Mouse (Mus musculus) small intestine, adult 2 months (tissue): Measurements from ENCODE around the gene Hist1h2ah. TPM values are rescaled to one million over a fixed set of nuclear protein-coding genes. Genes with fewer than 3 reads are reported as not detected.
"Not testable (repeated sequence)": the region's sequence is repeated elsewhere in the genome, so short reads cannot be mapped to it uniquely, and the experiment has no call there.

ENCODE experiments used
- H3K27ac ChIP-seq: fragments of 200-500 bp; 2 replicates; pipeline ENCODE4 v1.5.1; 2012; ENCODE audit warnings: low read depth, low read length, control low read depth, inconsistent platforms; ENCODE audit not compliant: insufficient read depth
- H3K27me3 ChIP-seq: fragments of 200-500 bp; 2 replicates; pipeline ENCODE4 v1.6.1; 2012; ENCODE audit warnings: mild to moderate bottlenecking, moderate library complexity, low read length, inconsistent platforms; ENCODE audit not compliant: control insufficient read depth, insufficient read depth
- H3K36me3 ChIP-seq: fragments of 200-500 bp; 2 replicates; pipeline ENCODE4 v1.6.1; 2012; ENCODE audit warnings: mild to moderate bottlenecking, low read length, control low read depth, inconsistent platforms; ENCODE audit not compliant: control insufficient read depth, insufficient read depth
- H3K4me1 ChIP-seq: fragments of 200-500 bp; 2 replicates; pipeline ENCODE4 v1.6.1; 2012; ENCODE audit warnings: low read length, inconsistent platforms, mixed read lengths; ENCODE audit not compliant: control insufficient read depth, insufficient read depth, insufficient read length
- H3K4me3 ChIP-seq: fragments of 200-500 bp; 2 replicates; pipeline ENCODE4 v1.5.1; 2012; ENCODE audit warnings: low read depth, mild to moderate bottlenecking, control low read depth, inconsistent platforms, low read length, moderate library complexity
- CTCF ChIP-seq: fragments of 200-500 bp; IDR thresholded peaks from 2 replicates; pipeline ENCODE4 v1.5.1; 2012; ENCODE audit warnings: low read depth, mild to moderate bottlenecking, control low read depth, inconsistent platforms, low read length, moderate library complexity, mixed read lengths; ENCODE audit not compliant: insufficient replicate concordance, insufficient read length; ENCODE audit errors: extremely low read depth
- POLR2A ChIP-seq: fragments of 200-500 bp; IDR thresholded peaks from 2 replicates; pipeline ENCODE4 v1.6.1; 2012; ENCODE audit warnings: low read depth, mild to moderate bottlenecking, control low read depth, inconsistent platforms, low read length, moderate library complexity
- WGBS: fragments of 180-500 bp; shearing (Covaris S2); methylation state at CpG from one replicate; pipeline ENCODE4 v1.1.7; 2018; 5-methylcytosine and 5-hydroxymethylcytosine counted together
- polyA plus RNA-seq: library from polyadenylated mRNA; depleted of rRNA; stranded (reverse); fragments of >200 nt; gene quantifications from 2 replicates; pipeline ENCODE4 v1.2.3, GENCODE M21; 2012; rRNA removed

Gene Hist1h2ah
- polyA plus RNA-seq = 106 and 238 TPM in 2 replicates

DNA sequence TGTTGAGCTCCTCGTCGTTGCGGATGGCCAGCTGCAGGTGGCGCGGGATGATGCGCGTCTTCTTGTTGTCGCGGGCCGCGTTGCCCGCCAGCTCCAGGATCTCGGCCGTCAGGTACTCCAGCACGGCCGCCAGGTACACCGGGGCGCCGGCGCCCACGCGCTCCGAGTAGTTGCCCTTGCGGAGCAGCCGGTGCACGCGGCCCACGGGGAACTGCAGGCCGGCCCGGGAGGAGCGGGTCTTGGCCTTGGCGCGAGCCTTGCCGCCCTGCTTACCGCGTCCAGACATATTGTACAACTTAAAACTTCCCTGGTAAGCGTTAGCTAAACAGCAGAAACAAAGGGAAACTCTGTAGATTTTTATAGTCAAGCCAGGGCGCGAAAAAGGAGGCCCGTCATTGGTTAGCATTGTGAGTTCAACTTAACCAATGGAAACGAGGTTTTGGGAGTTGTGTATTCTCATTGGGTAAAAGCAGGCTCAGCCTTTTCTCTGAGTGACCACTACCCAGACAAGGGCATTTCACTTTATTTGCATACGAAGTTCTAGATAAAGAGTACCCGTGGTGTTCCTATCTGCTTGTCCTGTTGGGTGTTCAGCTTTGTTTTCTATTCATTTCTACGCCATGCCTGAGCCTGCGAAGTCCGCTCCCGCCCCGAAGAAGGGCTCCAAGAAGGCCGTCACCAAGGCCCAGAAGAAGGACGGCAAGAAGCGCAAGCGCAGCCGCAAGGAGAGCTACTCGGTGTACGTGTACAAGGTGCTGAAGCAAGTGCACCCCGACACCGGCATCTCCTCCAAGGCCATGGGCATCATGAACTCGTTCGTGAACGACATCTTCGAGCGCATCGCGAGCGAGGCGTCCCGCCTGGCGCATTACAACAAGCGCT lies at the start of gene Hist1h2ah, which contains the start of gene Hist1h2bk:
TSS of gene Hist1h2ah (minus strand) at position 302 of the 882 bp plus-strand sequence.
TSS of gene Hist1h2bk (plus strand) at position 604 of the 882 bp plus-strand sequence.
- 0 out of 2 replicates have a peak, but pooled peaks have one; percentile 27 for TF ChIP-seq POLR2A
- under 1% methylated on average over 31 of the region's 69 CpGs for WGBS
- peak within 1 kb of the TSS; percentile 58 for H3K27ac ChIP-seq

DNA sequence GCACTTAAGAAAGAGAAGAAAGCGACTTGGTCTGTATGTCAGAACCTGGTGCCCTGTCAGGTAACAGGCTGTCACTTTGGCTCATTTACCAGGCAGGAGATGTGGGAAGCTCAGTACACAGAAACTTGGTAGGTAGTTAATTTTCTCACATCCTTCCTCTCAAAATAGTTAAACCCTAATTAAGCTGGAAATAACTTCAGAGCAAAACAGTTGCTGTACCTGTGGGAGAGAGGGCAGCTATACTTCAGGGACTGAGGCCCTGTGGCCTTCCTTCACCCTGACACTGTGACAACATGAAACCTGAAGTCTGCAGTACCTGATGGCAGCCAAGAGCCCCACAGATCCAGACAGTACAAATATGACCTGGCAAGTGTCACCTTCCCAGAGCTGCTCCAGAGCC lies 48.8 kb upstream of the Hist1h2ah start, which contains the start of gene Vmn1r188:
TSS of gene Vmn1r188 (plus strand) at position 301 of the 400 bp plus-strand sequence.
- H3K4me3 ChIP-seq, H3K27ac ChIP-seq, H3K27me3 ChIP-seq, H3K36me3 ChIP-seq, H3K4me1 ChIP-seq: not testable (repeated sequence)
- 94% methylated on average over 1 of the region's 1 CpGs for WGBS

More for the DNA sequence above, at the start of gene Hist1h2ah, which contains the start of gene Hist1h2bk:
- peak within 1 kb of the TSS; percentile 64 for H3K4me3 ChIP-seq
- not testable (repeated sequence) for H3K36me3 ChIP-seq, H3K27me3 ChIP-seq, H3K4me1 ChIP-seq

DNA sequence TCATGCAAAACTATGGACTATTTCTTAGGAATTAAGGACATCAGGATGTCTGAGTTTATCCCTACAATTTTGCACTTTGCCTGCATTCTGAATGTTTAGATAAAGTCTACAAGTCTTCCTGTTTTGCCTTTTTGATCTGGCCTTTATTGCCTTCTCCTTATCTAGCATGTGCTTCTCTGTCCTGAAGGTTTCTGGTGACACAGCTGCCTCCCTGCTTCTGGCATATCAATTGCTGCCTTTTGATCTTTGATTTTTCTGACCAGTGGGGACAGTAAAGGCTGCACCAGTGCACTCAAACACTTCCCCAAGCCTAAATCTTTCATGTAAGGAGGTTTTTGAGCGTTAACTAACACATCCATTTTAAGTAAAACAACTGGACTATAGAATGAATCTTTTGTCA lies 28.1 kb upstream of the Hist1h2ah start:
- Histone ChIP-seq H3K27me3 (no peaks in the 10 kb centered on the region), H3K27ac (no peak overlapping the region), H3K4me3 (no peak overlapping the region), H3K36me3 (no peaks in the 10 kb centered on the region), H3K4me1 (no peaks in the 10 kb centered on the region)
- WGBS = 20% methylated on average over 1 of the region's 1 CpGs
- TF ChIP-seq CTCF (no peak), POLR2A (no peak)

DNA sequence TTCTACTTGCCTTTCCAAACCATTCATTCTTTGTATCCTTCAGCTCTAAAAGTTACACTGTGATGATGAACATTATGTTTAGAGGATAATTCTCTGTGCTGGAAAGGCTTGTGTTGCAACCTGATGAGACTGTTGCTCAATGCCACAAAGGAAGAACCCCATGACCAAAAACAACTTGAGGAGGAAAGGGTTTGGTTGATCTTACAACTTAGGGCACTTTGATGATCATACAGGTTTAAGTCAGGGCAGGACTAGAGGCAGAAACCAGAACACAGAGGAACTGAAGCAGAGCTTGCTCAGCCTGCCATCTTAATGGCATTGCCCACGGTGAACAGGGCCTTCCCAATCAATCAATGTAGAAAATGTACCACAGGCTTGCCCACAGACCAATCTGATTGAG lies 26.1 kb upstream of the Hist1h2ah start:
- Histone ChIP-seq H3K27ac (no peak overlapping the region), H3K4me1 (no peaks in the 10 kb centered on the region), H3K27me3 (no peaks in the 10 kb centered on the region), H3K36me3 (no peaks in the 10 kb centered on the region), H3K4me3 (no peak overlapping the region)
- 70% methylated on average over 1 of the region's 1 CpGs for WGBS
- TF ChIP-seq POLR2A = no peak

DNA sequence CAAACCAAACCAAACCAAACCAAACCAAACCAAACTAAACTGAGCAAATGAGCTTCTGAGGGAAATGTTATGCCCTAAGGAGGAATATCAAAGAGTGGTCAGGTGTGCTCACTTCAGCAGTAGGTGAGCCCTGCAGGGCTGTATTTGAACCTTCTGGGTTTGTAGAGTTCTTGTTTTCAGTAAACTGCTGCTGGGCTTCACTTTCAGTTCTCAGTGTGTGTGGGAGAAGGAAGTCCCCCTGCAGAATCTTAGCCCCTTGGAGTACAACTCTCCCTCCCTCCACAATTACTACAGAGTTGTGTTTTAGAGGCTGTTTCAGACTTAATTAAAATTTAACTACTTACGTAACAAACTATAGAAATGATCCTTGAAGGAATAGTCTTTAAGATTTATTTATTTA lies 18.4 kb upstream of the Hist1h2ah start:
- TF ChIP-seq POLR2A (no peak), CTCF (no peak)
- 97% methylated on average over 1 of the region's 1 CpGs for WGBS
- no peaks in the 10 kb centered on the region for H3K27me3 ChIP-seq
- no peaks in the 10 kb centered on the region for H3K36me3 ChIP-seq
- H3K4me1 ChIP-seq = peaks cover 2% of the 10 kb centered on the region; the same call in 1 of the 2 replicates
- no peak overlapping the region for H3K4me3 ChIP-seq
- H3K27ac ChIP-seq = no peak overlapping the region

DNA sequence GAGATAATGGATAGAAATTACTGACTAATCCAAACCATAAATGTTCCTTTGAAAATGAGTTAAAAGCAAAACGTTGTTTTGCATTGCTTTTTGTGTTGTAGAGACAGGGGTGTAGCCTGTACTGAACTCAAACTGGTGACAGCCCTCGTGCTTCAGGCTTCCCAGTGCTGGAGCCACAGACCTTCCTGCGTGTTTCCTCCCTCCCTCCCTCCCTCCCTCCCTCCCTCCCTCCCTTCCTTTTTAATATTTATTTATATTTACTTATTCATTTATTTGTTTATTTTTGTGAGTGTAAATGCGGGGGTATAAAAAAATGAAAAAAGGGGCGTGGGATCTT lies 16.1 kb upstream of the Hist1h2ah start:
- peak overlapping the region; percentile 54; the same call in 1 of the 2 replicates for H3K4me3 ChIP-seq
- 0 out of 2 replicates have a peak overlapping the region, but pooled peaks have one; percentile 30 for H3K27ac ChIP-seq
- H3K36me3 ChIP-seq = no peaks in the 10 kb centered on the region
- WGBS = 11% methylated on average over 5 of the region's 5 CpGs
- TF ChIP-seq CTCF = no peak
- no peak for TF ChIP-seq POLR2A
- H3K27me3 ChIP-seq = no peaks in the 10 kb centered on the region
- peaks cover 2% of the 10 kb centered on the region; the same call in 1 of the 2 replicates for H3K4me1 ChIP-seq

DNA sequence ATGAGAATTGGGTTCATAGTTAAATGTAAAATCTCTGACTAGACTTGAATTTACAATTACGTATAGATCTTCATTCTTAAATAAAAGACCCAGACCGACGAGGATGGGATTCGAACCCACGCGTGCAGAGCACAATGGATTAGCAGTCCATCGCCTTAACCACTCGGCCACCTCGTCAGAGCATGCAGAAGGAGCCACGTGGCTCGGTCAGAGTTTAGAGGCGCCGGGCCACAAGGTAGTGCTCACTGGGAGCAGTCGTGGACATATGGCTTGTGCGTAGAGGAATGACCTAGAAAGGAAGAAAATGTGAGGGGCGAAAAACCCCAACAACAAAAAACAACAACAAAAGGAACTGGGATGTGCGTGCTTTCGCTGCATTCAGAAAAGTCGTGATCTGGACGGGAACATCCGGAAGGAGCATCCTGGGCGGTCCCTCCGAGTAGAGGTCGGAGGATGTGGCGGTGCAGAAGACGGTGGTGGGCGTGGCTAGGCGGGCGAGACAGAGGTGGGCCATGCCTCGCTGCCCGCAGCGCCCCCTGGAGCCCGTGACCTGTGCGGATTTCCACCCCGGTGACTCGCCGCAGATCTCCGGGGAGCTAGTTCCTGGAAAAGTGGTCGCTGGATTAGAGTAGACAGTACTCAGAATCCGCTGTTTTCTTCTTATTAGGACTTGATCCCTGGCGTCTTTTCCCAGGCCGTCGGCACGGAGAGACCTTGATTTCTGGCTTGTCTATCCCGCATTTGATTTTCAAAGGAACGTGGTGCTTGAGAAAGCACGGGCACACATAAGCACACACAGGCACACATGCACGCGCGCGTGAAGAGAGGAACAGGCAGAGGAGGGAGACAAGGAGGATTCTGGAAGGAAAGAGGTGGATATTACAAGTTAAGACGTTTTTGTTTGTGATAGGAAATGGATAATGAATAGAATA lies 15.5 kb upstream of the Hist1h2ah start:
- TF ChIP-seq POLR2A (no peak), CTCF (peak; percentile 69)
- Histone ChIP-seq H3K4me1 (peaks cover 2% of the 10 kb centered on the region; the same call in 1 of the 2 replicates), H3K27me3 (no peaks in the 10 kb centered on the region), H3K36me3 (no peaks in the 10 kb centered on the region), H3K4me3 (peak overlapping the region; percentile 54), H3K27ac (peak overlapping the region; percentile 30)
- under 1% methylated on average over 52 of the region's 52 CpGs for WGBS
